In the genomic region with DNA sequence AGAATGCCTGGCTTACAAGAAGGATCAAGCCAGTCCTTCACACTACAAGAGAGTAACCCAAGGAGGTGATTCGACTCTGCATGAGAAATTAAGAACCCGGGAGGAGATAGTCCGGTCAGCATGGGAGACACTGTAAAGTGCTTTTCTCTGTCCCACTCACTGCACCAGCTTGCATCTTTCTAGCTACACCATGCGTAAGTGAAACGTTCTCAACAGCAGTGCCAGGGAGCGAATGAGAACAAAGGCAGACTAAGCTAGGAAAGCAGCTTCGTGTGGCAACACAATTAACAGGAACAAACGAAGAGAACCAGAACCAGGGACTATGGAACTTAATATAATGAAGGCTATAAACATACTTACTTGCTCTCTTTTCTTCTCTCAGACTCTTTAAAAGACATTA, we compare ENCODE assay signal across 23 mouse cellular contexts. TPM values are rescaled to one million over a fixed set of nuclear protein-coding genes. Genes with fewer than 3 reads are reported as not detected.
DNase-seq lines count a peak whose midpoint lies in the region; ATAC-seq and TF ChIP-seq lines count a peak whose summit lies in the region.
"Had no signal": no experiment of that assay in that cellular context is flagged by ENCODE, and none has a peak within 500 bp of the region (broad histone marks: within the 10 kb centered on the region; RNA-seq: fewer than 3 reads in every experiment).

No protein-coding gene starts in this region.

- peak; percentile 62 for DNase-seq in forebrain, embryonic 14.5 days (ENCODE audit: low spot score)
- no peak for DNase-seq in forebrain, embryonic 11.5 days (ENCODE audit: low spot score)
- DNase-seq in lung, postnatal 36 days = peak; percentile 4
- no peak for DNase-seq in lung, postnatal 0 days (ENCODE audit: low spot score)
- DNase-seq in thymus, postnatal 25 days = no peak
- DNase-seq: adrenal gland, adult 8-10 months; adrenal gland, postnatal 25 days; cerebellum, adult 18-20 months; cerebellum, adult 9-10 months; cerebellum, postnatal 14 days; gastrocnemius, postnatal 25 days; heart, adult 18-20 months; heart, postnatal 10 days; heart, postnatal 36 days had no signal

- no peaks in the 10 kb centered on the region for H3K36me3 ChIP-seq in forebrain, embryonic 14.5 days (ENCODE audit: control insufficient read depth, insufficient read depth, low read length)
- no peaks in the 10 kb centered on the region for H3K36me3 ChIP-seq in forebrain, embryonic 11.5 days (ENCODE audit: control insufficient read depth, insufficient read depth, low read length)
- no peaks in the 10 kb centered on the region for H3K36me3 ChIP-seq in lung, postnatal 0 days (ENCODE audit: insufficient read depth, low read length)
- no peaks in the 10 kb centered on the region for H3K36me3 ChIP-seq in forebrain, embryonic 16.5 days (ENCODE audit: control insufficient read depth, insufficient read depth)
- H3K36me3 ChIP-seq: heart, embryonic 12.5 days; heart, embryonic 15.5 days; hindbrain, embryonic 10.5 days; hindbrain, embryonic 13.5 days; intestine, embryonic 15.5 days had no signal

- no peak overlapping the region for H3K4me3 ChIP-seq in forebrain, embryonic 14.5 days (ENCODE audit: low read depth, low read length)
- H3K4me3 ChIP-seq in forebrain, embryonic 11.5 days (ENCODE audit: low read depth, low read length) = no peak overlapping the region
- H3K4me3 ChIP-seq in lung, postnatal 0 days (ENCODE audit: low read depth, low read length) = no peak overlapping the region
- H3K4me3 ChIP-seq in forebrain, embryonic 16.5 days (replicated peaks; ENCODE audit: low read length) = no peak overlapping the region
- H3K4me3 ChIP-seq: heart, embryonic 12.5 days; heart, embryonic 15.5 days; hindbrain, embryonic 10.5 days; hindbrain, embryonic 13.5 days; intestine, embryonic 15.5 days had no signal

- no peaks in the 10 kb centered on the region for H3K27me3 ChIP-seq in forebrain, embryonic 14.5 days (replicated peaks; ENCODE audit: control insufficient read depth, insufficient read depth, low read length)
- no peaks in the 10 kb centered on the region for H3K27me3 ChIP-seq in forebrain, embryonic 11.5 days (ENCODE audit: control insufficient read depth, insufficient read depth, low read length)
- H3K27me3 ChIP-seq in lung, postnatal 0 days (replicated peaks; ENCODE audit: insufficient read depth, low read length) = no peaks in the 10 kb centered on the region
- no peaks in the 10 kb centered on the region for H3K27me3 ChIP-seq in forebrain, embryonic 16.5 days (replicated peaks; ENCODE audit: control insufficient read depth, insufficient read depth, low read length)
- H3K27me3 ChIP-seq: heart, embryonic 12.5 days; heart, embryonic 15.5 days; hindbrain, embryonic 13.5 days; intestine, embryonic 15.5 days had no signal

- ATAC-seq in forebrain, embryonic 14.5 days = no peak
- no peak for ATAC-seq in forebrain, embryonic 11.5 days (replicated peaks; ENCODE audit: low FRiP score)
- ATAC-seq in lung, postnatal 0 days = no peak
- ATAC-seq in forebrain, embryonic 16.5 days = 0 out of 2 replicates have a peak, but pooled peaks have one; percentile 49
- ATAC-seq: activated CD4-positive, CD25-positive, alpha-beta regulatory T cell, adult 4 months; CD4-positive, CD25-positive, alpha-beta regulatory T cell, adult 4 months; hindbrain, embryonic 16.5 days; intestine, embryonic 15.5 days had no signal

- no peaks in the 10 kb centered on the region for H3K9me3 ChIP-seq in forebrain, embryonic 14.5 days (replicated peaks; ENCODE audit: control insufficient read depth, low read length)
- H3K9me3 ChIP-seq in forebrain, embryonic 11.5 days (ENCODE audit: control insufficient read depth, low read length) = no peaks in the 10 kb centered on the region
- H3K9me3 ChIP-seq in lung, postnatal 0 days (ENCODE audit: low read length) = no peaks in the 10 kb centered on the region
- no peaks in the 10 kb centered on the region for H3K9me3 ChIP-seq in forebrain, embryonic 16.5 days (ENCODE audit: control insufficient read depth, low read length)
- H3K9me3 ChIP-seq: heart, embryonic 12.5 days; heart, embryonic 15.5 days; hindbrain, embryonic 10.5 days; hindbrain, embryonic 13.5 days; intestine, embryonic 15.5 days had no signal

- 10% methylated on average over 8 of the region's 8 CpGs for WGBS in forebrain, embryonic 14.5 days
- WGBS in forebrain, embryonic 11.5 days = 34% methylated on average over 8 of the region's 8 CpGs
- WGBS in lung, postnatal 0 days = 52% methylated on average over 8 of the region's 8 CpGs
- 13% methylated on average over 8 of the region's 8 CpGs for WGBS in forebrain, embryonic 16.5 days

- no peak overlapping the region for H3K9ac ChIP-seq in forebrain, embryonic 14.5 days (ENCODE audit: low read length)
- no peak overlapping the region for H3K9ac ChIP-seq in forebrain, embryonic 11.5 days (ENCODE audit: low read length)
- H3K9ac ChIP-seq in lung, postnatal 0 days (replicated peaks; ENCODE audit: low read depth) = no peak overlapping the region
- peak overlapping the region; percentile 5; the same call in 1 of the 2 replicates for H3K9ac ChIP-seq in forebrain, embryonic 16.5 days (replicated peaks; ENCODE audit: low read depth, low read length)
- H3K9ac ChIP-seq: heart, embryonic 12.5 days; heart, embryonic 15.5 days; hindbrain, embryonic 13.5 days; intestine, embryonic 15.5 days had no signal

- no peak for TF ChIP-seq EP300 in lung, postnatal 0 days (IDR thresholded peaks at IDR 0.05)

- no peak overlapping the region for H3K4me2 ChIP-seq in forebrain, embryonic 14.5 days (ENCODE audit: low read length)
- H3K4me2 ChIP-seq in forebrain, embryonic 11.5 days (ENCODE audit: low read depth, low read length, severe bottlenecking) = no peak overlapping the region
- no peak overlapping the region for H3K4me2 ChIP-seq in lung, postnatal 0 days (replicated peaks; ENCODE audit: low read depth, low read length)
- no peak overlapping the region for H3K4me2 ChIP-seq in forebrain, embryonic 16.5 days (ENCODE audit: low read length)
- H3K4me2 ChIP-seq: heart, embryonic 12.5 days; heart, embryonic 15.5 days; hindbrain, embryonic 13.5 days; intestine, embryonic 15.5 days had no signal

- no peak overlapping the region for H3K27ac ChIP-seq in forebrain, embryonic 14.5 days (ENCODE audit: low read depth, low read length)
- no peak overlapping the region for H3K27ac ChIP-seq in forebrain, embryonic 11.5 days (ENCODE audit: low read depth, low read length)
- no peak overlapping the region for H3K27ac ChIP-seq in lung, postnatal 0 days (ENCODE audit: low read length)
- H3K27ac ChIP-seq in forebrain, embryonic 16.5 days (ENCODE audit: low read length) = no peak overlapping the region
- H3K27ac ChIP-seq: heart, embryonic 15.5 days; hindbrain, embryonic 10.5 days; hindbrain, embryonic 13.5 days; intestine, embryonic 15.5 days had no signal

- TF ChIP-seq CTCF in lung, postnatal 0 days (IDR thresholded peaks at IDR 0.05) = no peak

- no peaks in the 10 kb centered on the region for H3K4me1 ChIP-seq in forebrain, embryonic 14.5 days (ENCODE audit: control insufficient read depth, insufficient read depth, low read length)
- H3K4me1 ChIP-seq in forebrain, embryonic 11.5 days (replicated peaks; ENCODE audit: control insufficient read depth, insufficient read depth, low read length) = no peaks in the 10 kb centered on the region
- no peaks in the 10 kb centered on the region for H3K4me1 ChIP-seq in lung, postnatal 0 days (ENCODE audit: insufficient read depth, low read depth, low read length)
- no peaks in the 10 kb centered on the region for H3K4me1 ChIP-seq in forebrain, embryonic 16.5 days (replicated peaks; ENCODE audit: control insufficient read depth, insufficient read depth, low read length)
- H3K4me1 ChIP-seq: heart, embryonic 12.5 days; heart, embryonic 15.5 days; hindbrain, embryonic 10.5 days; intestine, embryonic 15.5 days had no signal

RNA-seq across cellular contexts. Expression of gene Kcnf1, which starts 41.7 kb away (rescaled TPM):
- 1.9 and 2.6 TPM in 2 replicates for polyA plus RNA-seq in forebrain, embryonic 14.5 days (2014; fragmentation: Nextera tagmentation; extraction: Ambion mirVana)
- 0.80 and 0.84 TPM in 2 replicates for polyA plus RNA-seq in forebrain, embryonic 11.5 days (2014; fragmentation: Nextera tagmentation; extraction: Ambion mirVana)
- 0.08 and 0.15 TPM in 2 replicates for polyA plus RNA-seq in lung, postnatal 0 days (2015; fragmentation: Nextera tagmentation; extraction: Ambion mirVana)
- polyA plus RNA-seq in forebrain, embryonic 16.5 days (2015; fragmentation: Nextera tagmentation; extraction: Ambion mirVana) = 5.0 and 6.6 TPM in 2 replicates

RNA-seq across cellular contexts. Expression of gene Pdia6, which starts 48.0 kb away (rescaled TPM):
- polyA plus RNA-seq in forebrain, embryonic 14.5 days (2014; fragmentation: Nextera tagmentation; extraction: Ambion mirVana) = 357 and 368 TPM in 2 replicates
- 511 and 517 TPM in 2 replicates for polyA plus RNA-seq in forebrain, embryonic 11.5 days (2014; fragmentation: Nextera tagmentation; extraction: Ambion mirVana)
- polyA plus RNA-seq in lung, postnatal 0 days (2015; fragmentation: Nextera tagmentation; extraction: Ambion mirVana) = 249 and 298 TPM in 2 replicates
- polyA plus RNA-seq in forebrain, embryonic 16.5 days (2015; fragmentation: Nextera tagmentation; extraction: Ambion mirVana) = 333 and 384 TPM in 2 replicates

Comparison
In these comparisons a context has a peak if more than half of its experiments do, and no peak if none do; other contexts are left out.
1. DNase-seq: peak in forebrain, embryonic 14.5 days (single experiment) and lung, postnatal 36 days (single experiment); none in forebrain, embryonic 11.5 days (single experiment), lung, postnatal 0 days (single experiment) and thymus, postnatal 25 days (single experiment).